Mouse (Mus musculus) layer of hippocampus, adult 2 months (tissue): ENCODE measurements at regions not wholly inside any gene's neighbourhood (a gene's known extent, or its start where the extent isn't known, plus 50 kb on each side); places are given as distances from the start of the nearest gene placed in this dataset.

Experiments
- DNase-seq, 2 experiments: peaks; one replicate each; pipeline ENCODE4 v3.0.0; 2022; ENCODE audit warnings: low spot score in 2 of 2
- H3K27ac ChIP-seq: fragments of 200-600 bp; 2 replicates; pipeline ENCODE4 v1.8.1; 2022
- H3K4me3 ChIP-seq: fragments of 200-600 bp; 2 replicates; pipeline ENCODE4 v1.8.1; 2022; ENCODE audit warnings: mild to moderate bottlenecking
- CTCF ChIP-seq: fragments of 200-600 bp; conservative IDR thresholded peaks from 2 replicates; pipeline ENCODE4 v1.8.1; 2022; ENCODE audit warnings: antibody characterized with exemption, mild to moderate bottlenecking, moderate library complexity

DNA sequence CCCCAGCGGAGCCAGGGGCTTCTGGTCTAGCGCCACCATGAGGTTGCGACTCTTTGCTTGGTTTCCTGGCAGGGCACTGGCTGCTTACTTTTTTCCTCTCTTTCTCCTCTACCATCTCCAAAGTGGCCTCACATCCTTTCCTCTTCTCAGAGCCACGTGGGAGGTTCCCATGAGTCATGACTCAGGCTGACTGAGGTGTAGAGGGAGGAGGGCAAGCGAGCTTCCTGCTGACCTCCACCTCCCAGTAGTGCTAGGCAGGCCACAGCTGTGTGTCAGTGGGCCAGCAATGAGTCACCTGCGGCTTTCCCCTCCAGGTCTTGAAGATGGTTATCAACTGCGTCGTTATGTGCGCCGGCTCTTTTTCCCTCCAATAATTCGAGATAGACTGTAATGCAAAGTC, 123.6 kb downstream of the Gadd45g start:
- no peak overlapping the region for H3K27ac ChIP-seq
- TF ChIP-seq CTCF = no peak
- no peak for DNase-seq
- H3K4me3 ChIP-seq = no peak overlapping the region

DNA sequence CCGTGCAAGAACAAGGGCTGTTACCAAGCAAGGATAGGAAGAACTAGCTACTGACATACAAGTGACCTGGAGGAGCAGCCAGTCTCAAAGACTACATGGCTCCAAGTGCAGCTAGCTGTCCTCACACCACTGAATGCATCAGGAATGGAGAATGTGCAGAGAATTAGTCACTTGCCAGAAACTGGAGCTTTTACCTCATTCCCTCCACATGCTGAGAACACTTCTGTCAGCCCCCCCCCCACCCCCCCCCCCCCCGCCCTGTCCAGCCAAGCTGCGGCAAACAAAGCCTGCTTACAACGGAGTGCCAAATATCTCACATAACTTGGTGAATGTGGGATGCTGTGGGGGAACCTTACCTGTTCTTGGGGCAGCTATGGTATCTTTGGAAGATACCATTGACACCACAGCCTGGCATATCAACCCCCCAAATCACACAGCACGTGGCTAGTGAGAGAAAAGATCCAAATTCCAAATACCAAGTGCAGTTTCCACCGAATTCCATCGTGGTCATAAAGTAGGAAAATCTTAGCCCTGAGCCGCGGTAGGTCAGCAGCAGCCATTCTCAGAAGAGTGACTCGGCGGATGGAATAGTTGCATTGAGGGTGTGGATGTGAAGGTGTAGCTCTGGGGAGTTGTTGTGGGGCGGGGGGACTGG, 126.3 kb downstream of the Gadd45g start:
- no peak for TF ChIP-seq CTCF
- H3K4me3 ChIP-seq = no peak overlapping the region
- no peak for DNase-seq
- no peak overlapping the region for H3K27ac ChIP-seq

DNA sequence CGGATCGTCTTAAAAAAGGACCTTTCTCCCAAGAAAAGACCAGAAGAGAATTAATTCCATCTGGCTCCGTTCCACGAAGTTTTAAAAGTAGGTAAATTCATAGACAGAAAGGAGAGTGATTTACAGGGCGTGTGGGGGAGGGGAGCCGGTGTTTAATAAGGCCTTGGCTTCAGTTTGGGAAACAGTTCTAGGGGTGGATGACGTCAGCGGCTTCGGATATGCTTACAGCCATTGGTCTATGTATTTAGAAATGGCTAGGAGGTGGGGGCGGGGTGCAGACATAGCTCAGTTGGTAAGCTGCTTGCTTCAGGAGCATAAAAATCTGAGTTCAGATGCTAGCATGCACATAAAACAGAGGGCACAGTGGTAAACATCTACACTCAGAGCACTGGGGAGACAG, 127.0 kb downstream of the Gadd45g start:
- Histone ChIP-seq H3K4me3 (no peak overlapping the region), H3K27ac (no peak overlapping the region)
- no peak for TF ChIP-seq CTCF
- no peak for DNase-seq

DNA sequence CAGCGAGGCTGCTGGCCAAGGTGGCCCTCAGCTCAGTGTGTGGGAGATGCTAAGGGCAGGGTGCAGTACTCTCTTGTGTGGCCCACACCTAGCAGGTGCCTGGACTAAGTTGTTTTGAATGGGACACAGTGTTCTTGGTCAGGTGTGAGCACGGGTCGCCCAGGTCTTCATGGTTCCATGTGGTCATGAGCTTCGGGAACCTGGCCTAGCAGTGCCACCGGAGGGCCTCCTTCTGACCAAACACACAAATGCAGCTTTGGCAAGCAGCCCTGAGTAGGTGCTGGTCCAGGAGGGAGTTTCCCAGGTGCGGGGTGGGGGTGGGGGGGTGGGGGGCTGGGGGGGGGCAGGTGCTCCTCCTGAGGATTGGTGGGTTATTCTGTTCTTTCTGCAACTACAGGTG, 127.6 kb downstream of the Gadd45g start:
- H3K27ac ChIP-seq = no peak overlapping the region
- DNase-seq = no peak
- no peak overlapping the region for H3K4me3 ChIP-seq
- TF ChIP-seq CTCF = no peak

DNA sequence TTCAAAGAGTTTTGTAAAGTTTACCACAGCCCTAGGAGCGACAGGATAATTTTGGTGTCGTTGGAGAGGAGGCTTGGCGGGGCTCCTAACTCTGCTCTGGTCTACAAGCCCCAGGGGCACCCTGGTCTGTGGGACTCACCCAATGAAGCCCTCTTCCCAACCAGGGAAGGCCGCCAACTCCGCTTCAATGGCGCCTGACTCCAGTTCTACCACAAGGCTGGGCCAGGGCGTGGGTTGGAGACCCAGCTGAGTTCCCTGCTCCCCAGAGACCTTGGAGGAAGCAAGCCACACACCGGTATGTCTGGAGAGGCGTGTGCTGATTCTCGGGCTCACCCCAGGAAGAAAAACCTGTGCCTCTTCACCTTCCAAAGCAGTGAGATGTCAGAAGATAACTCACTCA, 128.9 kb downstream of the Gadd45g start:
- Histone ChIP-seq H3K4me3 (no peak overlapping the region), H3K27ac (no peak overlapping the region)
- no peak for DNase-seq
- TF ChIP-seq CTCF = no peak

DNA sequence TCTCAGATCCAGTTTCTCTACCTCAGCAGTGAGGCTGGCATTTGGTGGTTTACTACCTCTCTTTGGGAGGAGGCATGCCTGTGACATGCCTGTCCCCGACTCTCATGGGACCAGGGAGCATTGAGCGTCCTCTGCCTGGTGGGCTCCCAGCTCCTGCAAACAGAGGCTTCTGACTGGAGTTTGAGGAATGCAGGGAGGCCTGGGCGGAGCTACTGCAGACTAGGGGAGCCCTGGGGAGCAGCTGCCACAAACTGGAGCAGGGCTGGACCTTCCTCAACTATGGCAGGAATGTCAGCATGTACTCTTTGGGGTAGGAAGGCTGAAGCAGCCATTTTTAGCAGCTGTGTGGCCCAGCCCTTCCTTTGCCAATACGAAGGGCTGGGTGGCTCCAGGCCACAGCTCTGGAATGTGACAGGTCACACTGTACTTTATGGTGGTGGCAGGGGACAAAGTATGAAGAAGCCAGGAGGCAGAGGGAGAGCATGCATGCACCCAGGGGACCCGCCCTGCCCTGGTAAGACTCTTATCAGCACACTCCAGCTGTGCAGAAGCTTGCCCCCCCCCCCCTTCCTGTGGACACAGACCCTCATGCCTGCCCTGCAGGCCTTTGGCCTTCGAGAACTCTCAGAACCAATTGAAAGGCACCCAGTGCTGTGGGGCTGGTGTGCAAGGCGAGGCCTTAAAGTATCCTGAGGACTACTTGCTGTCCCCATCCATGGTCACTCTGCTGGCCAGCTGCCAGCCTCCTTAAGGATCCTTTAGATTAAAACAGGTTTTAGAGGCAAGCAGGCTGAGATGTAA, 129.5 kb downstream of the Gadd45g start:
- no peak overlapping the region for H3K27ac ChIP-seq
- H3K4me3 ChIP-seq = no peak overlapping the region
- peak; percentile 21; the same call in 1 of the 2 replicates for TF ChIP-seq CTCF
- DNase-seq = no peak

DNA sequence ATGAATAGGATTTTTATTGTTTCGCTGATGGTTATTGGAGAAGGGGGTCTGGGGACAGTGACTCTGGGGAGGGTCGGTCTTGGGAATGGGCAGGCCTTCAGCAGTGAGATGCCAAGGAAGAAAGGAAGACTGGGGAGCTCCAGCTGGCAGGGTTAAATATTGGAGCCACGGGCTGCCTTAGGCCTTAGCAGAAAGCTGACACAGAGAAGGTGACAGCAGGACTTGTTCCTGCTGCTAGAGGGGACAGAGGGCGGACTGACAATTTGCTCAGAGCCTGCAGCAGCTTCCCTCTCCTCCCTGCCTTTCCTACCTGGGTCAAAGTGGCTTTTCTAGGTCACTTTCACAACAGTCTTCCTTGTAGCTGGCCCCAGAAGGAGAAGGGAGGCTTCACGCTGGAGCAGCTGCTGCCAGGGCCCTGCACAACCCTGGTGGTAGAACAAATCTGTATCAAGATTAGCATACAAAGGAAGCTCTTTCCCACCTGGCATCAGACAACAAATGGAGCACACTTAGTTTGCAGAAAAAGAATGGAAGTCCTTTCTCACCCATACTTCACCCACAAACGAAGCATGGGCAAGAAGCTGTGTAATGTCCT, 130.2 kb downstream of the Gadd45g start:
- Histone ChIP-seq H3K27ac (no peak overlapping the region), H3K4me3 (no peak overlapping the region)
- no peak for DNase-seq
- TF ChIP-seq CTCF = no peak

DNA sequence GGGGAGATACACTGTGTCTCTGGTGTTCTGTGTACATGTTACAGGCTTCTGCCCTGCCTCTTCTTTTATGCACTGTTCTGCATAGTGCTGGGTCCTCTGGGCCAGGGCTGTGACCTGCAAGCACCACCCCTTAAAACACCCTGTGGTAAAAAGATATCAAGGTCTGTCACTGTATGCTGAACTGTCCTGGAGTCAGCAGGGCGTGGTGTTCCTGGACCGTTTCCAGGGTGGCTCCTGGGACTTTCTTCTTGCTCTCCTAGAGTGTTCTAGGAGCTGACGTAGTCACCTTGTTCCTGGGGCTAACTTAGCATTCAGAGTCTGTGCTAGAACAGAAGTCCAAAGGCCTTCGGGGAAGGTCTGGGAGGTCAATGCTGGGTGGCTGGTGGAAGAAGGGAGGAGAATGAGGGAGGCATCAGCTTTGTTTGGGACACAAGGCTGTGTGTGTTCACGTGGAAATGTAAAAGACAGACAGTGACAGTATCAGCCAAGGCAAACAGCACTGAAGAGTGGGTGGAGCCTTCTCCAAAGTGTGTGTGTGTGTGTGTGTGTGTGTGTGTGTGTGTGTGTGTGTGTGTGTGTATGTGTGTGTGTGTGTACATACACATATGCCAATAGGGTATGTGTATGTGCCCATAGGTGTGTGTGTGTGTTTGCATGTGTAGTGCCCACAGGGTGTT, 133.0 kb downstream of the Gadd45g start:
- TF ChIP-seq CTCF = no peak
- no peak for DNase-seq
- H3K27ac ChIP-seq = no peak overlapping the region
- H3K4me3 ChIP-seq = no peak overlapping the region

DNA sequence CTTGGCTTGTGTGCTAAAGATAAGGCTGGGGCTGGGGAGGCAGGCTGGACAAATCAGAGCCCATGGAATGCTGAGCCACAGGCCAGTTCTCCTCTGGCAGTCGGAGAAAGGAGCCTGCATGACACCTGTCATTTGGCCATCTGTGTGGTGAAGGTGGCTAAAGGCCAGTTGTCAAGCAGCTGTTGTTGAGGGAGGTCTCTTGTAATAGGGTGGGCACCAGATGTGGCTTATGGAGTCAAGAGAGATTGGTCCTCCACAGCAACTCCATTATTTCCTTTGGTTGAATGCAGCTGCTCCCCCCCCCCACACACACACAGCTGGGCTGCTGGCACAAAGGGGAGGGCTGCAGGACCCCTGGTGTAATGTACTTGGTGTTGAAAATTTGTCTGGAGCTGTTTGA, 133.9 kb downstream of the Gadd45g start:
- no peak for DNase-seq
- Histone ChIP-seq H3K27ac (no peak overlapping the region), H3K4me3 (no peak overlapping the region)
- TF ChIP-seq CTCF = no peak

DNA sequence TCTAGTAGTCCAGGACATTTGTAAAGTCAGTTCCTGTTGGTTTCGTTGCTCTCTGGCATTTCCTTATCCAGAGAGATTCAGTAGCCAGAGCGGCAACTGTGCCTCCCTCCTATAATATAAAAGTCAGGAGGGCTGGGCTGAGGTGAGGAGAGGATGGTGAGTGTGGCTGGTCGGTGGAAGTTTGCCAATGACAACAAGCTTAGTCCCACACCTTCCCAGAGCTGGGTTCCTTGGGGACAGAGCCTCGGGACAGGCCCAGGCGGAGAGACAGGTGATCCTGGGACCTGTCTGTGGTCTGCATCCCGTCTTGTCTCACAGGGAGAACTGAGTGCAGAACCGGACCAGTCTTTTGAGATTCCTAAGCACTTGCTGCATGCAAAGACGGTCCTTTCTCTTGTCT, 136.5 kb downstream of the Gadd45g start:
- no peak for TF ChIP-seq CTCF
- Histone ChIP-seq H3K27ac (no peak overlapping the region), H3K4me3 (no peak overlapping the region)
- no peak for DNase-seq

DNA sequence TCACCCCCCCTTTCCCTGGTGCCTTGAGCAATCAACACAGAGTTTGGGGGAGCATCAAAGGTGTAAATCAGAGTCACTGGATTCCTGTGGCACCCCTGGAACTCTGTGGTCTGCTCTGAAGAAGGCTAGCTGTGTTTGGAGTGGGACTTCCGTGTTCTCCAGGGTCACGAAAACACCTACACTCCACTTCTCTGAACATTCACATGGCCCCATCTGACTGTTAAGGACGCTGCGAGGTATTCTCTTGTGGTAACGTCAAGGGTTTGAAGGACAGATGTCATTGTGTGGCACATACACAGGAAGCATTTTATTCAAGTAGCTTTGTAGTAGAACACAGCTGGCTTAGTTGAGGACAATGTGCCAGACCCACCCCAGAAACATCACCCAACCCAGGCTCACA, 137.1 kb downstream of the Gadd45g start:
- DNase-seq = no peak
- Histone ChIP-seq H3K4me3 (no peak overlapping the region), H3K27ac (no peak overlapping the region)
- no peak for TF ChIP-seq CTCF

DNA sequence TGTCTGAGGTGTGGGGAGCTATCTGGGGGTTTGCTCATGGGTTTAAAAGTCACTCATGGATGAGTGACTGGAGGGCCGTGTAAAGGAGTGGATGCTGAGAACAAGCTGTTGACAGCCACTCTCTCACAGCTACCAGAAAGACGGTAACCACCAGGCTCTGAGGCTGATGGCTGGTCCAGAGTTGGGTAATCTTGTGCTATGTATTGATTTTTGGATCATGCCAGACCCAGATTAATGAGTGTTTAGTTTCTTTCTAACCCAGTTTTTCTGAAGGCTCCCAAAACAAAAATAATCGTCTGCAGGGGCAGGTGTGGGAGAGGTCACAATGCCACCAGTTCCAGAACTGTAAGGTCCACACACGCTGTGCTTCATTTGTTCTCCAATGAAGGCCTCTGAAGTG, 144.9 kb downstream of the Gadd45g start:
- no peak overlapping the region for H3K27ac ChIP-seq
- no peak for TF ChIP-seq CTCF
- H3K4me3 ChIP-seq = no peak overlapping the region
- no peak for DNase-seq

DNA sequence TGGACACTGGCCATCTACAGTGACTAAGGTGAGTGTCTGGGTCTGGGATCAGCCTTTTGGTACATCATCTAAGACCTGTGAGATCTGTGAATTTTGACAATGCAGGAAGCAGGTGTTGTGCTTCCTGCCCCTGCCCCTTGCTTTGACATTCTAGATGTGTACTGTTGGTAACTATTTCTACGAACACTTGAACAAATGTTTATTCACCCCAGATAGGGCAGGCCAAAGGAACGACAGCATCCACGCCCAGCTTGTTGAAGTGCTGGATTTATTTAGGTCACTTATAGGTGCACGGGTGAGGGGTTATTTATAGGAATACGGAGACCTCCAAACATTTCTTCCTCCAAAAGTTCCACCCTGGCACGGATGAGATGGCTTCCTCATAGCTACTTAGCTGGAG, 146.4 kb downstream of the Gadd45g start:
- DNase-seq = no peak
- TF ChIP-seq CTCF = no peak
- Histone ChIP-seq H3K27ac (no peak overlapping the region), H3K4me3 (no peak overlapping the region)
